7 mouse cellular contexts compared by ENCODE assay signal in the genomic region with DNA sequence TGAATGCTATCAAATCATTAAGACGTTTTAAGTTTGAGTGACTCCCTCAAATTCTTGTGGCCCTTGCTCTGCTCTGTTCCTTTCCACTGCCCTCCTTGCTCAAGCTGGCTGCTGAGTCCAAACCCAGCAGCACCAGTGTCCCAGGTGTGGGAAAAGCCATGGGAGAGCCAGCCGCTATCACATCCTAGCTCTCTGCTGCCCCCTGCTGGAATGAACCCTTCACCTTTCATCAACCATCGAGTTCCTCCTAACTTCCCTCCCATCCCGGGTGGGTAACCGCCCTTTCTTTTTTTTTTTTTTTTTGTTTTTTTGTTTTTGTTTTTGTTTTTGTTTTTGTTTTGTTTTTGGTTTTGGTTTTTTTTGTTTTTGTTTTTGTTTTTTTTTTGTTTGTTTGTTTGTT.
DNase-seq lines count a peak whose midpoint lies in the region; TF ChIP-seq lines count a peak whose summit lies in the region.

No protein-coding gene starts in this region.

- DNase-seq in B cell, adult 2 months = peak; percentile 55 to 58
- peak; percentile 11 to 28 for DNase-seq in CD8-positive naive resting alpha-beta T cell, adult 2 months (ENCODE audit: low read depth in 2 of 2, low spot score in 2 of 2)
- DNase-seq in brain, embryonic 14.5 days (ENCODE audit: low read depth) = peak; percentile 66
- DNase-seq in forelimb bud, embryonic 11.5 days (ENCODE audit: low read depth, low spot score) = peak; percentile 69
- DNase-seq in kidney, postnatal 36 days = peak; percentile 61 to 93
- peak; percentile 62 for DNase-seq in lung, adult 2 months

- 55% methylated on average over 5 of the region's 5 CpGs for WGBS in lung, adult 2 months
- 42% methylated on average over 5 of the region's 5 CpGs for WGBS in small intestine, adult 2 months

- no peak overlapping the region for H3K27ac ChIP-seq in small intestine, adult 2 months (ENCODE audit: insufficient read depth, low read depth, low read length)

- TF ChIP-seq POLR2A in brain, embryonic 14.5 days (IDR thresholded peaks at IDR 0.05; ENCODE audit: borderline replicate concordance, extremely low read depth, insufficient read depth, insufficient read length, poor library complexity, severe bottlenecking) = no peak
- TF ChIP-seq POLR2A in lung, adult 2 months (IDR thresholded peaks at IDR 0.05; ENCODE audit: borderline replicate concordance, extremely low read depth, low read depth, low read length) = no peak
- no peak for TF ChIP-seq POLR2A in small intestine, adult 2 months (IDR thresholded peaks at IDR 0.05; ENCODE audit: low read depth, low read length)

- H3K4me1 ChIP-seq in lung, adult 2 months (ENCODE audit: control insufficient read depth, insufficient read depth, low read length) = no peaks in the 10 kb centered on the region
- H3K4me1 ChIP-seq in small intestine, adult 2 months (ENCODE audit: control insufficient read depth, insufficient read depth, insufficient read length, low read length) = no peaks in the 10 kb centered on the region

- no peaks in the 10 kb centered on the region for H3K36me3 ChIP-seq in small intestine, adult 2 months (ENCODE audit: control insufficient read depth, insufficient read depth, low read length)

- no peaks in the 10 kb centered on the region for H3K27me3 ChIP-seq in small intestine, adult 2 months (ENCODE audit: control insufficient read depth, insufficient read depth, low read length)

- H3K4me3 ChIP-seq in lung, adult 2 months (replicated peaks; ENCODE audit: extremely low read depth, low read depth, low read length) = no peak overlapping the region
- H3K4me3 ChIP-seq in small intestine, adult 2 months (ENCODE audit: low read depth, low read length) = no peak overlapping the region

- TF ChIP-seq CTCF in brain, embryonic 14.5 days (IDR thresholded peaks at IDR 0.05; ENCODE audit: borderline replicate concordance, extremely low read depth, insufficient read depth, insufficient read length) = peak; percentile 79
- peak; percentile 68 for TF ChIP-seq CTCF in lung, adult 2 months (IDR thresholded peaks at IDR 0.05; ENCODE audit: insufficient read depth, low read length)
- TF ChIP-seq CTCF in small intestine, adult 2 months (IDR thresholded peaks at IDR 0.05; ENCODE audit: extremely low read depth, insufficient read length, insufficient replicate concordance, low read depth, low read length) = peak; percentile 69; the same call in 1 of the 2 replicates

Comparison
In these comparisons a context has a peak if more than half of its experiments do, and no peak if none do; other contexts are left out.
1. DNase-seq: peak in every context shown above with its lines; median percentile 77 in kidney, postnatal 36 days; 69 in forelimb bud, embryonic 11.5 days; 66 in brain, embryonic 14.5 days; 62 in lung, adult 2 months; 56 in B cell, adult 2 months; 20 in CD8-positive naive resting alpha-beta T cell, adult 2 months.